15 mouse cellular contexts compared by ENCODE assay signal in the genomic region with DNA sequence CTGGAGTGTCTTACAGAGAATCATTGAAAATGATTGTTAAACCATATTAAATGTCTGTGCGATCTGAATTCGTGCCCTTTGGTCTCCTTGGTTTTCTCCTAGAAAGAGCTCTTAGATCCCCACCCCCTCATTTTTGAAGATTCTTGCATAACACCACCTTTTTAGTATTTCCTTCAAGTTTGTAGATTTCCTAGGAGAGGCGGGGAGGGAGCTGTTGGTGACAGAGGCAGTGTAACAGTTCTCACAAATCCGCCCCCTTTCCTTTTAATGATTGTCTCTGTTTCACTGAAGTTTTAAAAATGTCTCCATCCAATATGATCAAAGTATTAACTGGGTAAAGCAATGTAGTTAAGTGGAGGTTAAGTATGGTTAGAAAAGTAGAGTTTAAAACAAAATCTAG. TPM values are rescaled to one million over a fixed set of nuclear protein-coding genes. Genes with fewer than 3 reads are reported as not detected.
A peak's percentile ranks its signal among the peaks of the same experiment; 100 is the strongest.
DNase-seq lines count a peak whose midpoint lies in the region; ATAC-seq and TF ChIP-seq lines count a peak whose summit lies in the region.
"Had no signal": no experiment of that assay in that cellular context is flagged by ENCODE, and none has a peak within 500 bp of the region (broad histone marks: within the 10 kb centered on the region; RNA-seq: fewer than 3 reads in every experiment).

No protein-coding gene starts in this region.

- no peaks in the 10 kb centered on the region for H3K9me3 ChIP-seq in hindbrain, embryonic 13.5 days
- H3K9me3 ChIP-seq in hindbrain, embryonic 11.5 days (ENCODE audit: control insufficient read depth, low read length): no peaks in the 10 kb centered on the region
- no peaks in the 10 kb centered on the region for H3K9me3 ChIP-seq in stomach, embryonic 14.5 days (ENCODE audit: control insufficient read depth, low read depth, low read length)
- no peaks in the 10 kb centered on the region for H3K9me3 ChIP-seq in stomach, postnatal 0 days (ENCODE audit: control insufficient read depth, low read length)
- H3K9me3 ChIP-seq in forebrain, postnatal 0 days (ENCODE audit: low read length): no peaks in the 10 kb centered on the region
- H3K9me3 ChIP-seq: heart, embryonic 13.5 days had no signal

- no peak overlapping the region for H3K9ac ChIP-seq in hindbrain, embryonic 13.5 days
- no peak overlapping the region for H3K9ac ChIP-seq in hindbrain, embryonic 11.5 days (ENCODE audit: low read depth, low read length)
- no peak overlapping the region for H3K9ac ChIP-seq in stomach, embryonic 14.5 days (replicated peaks; ENCODE audit: low read depth, low read length)
- H3K9ac ChIP-seq in stomach, postnatal 0 days (ENCODE audit: low read length): no peak overlapping the region
- no peak overlapping the region for H3K9ac ChIP-seq in forebrain, postnatal 0 days
- H3K9ac ChIP-seq: heart, embryonic 13.5 days; lung, embryonic 14.5 days had no signal

- H3K4me2 ChIP-seq in hindbrain, embryonic 13.5 days: no peak overlapping the region
- H3K4me2 ChIP-seq in hindbrain, embryonic 11.5 days (replicated peaks; ENCODE audit: low read depth, low read length): no peak overlapping the region
- no peak overlapping the region for H3K4me2 ChIP-seq in stomach, embryonic 14.5 days (replicated peaks; ENCODE audit: low read depth, low read length)
- H3K4me2 ChIP-seq in stomach, postnatal 0 days (replicated peaks; ENCODE audit: low read depth): no peak overlapping the region
- no peak overlapping the region for H3K4me2 ChIP-seq in forebrain, postnatal 0 days (ENCODE audit: low read depth)
- H3K4me2 ChIP-seq: heart, embryonic 13.5 days; lung, embryonic 14.5 days had no signal

- peaks cover 95% of the 10 kb centered on the region for H3K4me1 ChIP-seq in hindbrain, embryonic 13.5 days (replicated peaks)
- peaks cover 37% of the 10 kb centered on the region for H3K4me1 ChIP-seq in hindbrain, embryonic 11.5 days (replicated peaks; ENCODE audit: control insufficient read depth, insufficient read depth, low read length)
- peaks cover 79% of the 10 kb centered on the region for H3K4me1 ChIP-seq in stomach, embryonic 14.5 days (ENCODE audit: control insufficient read depth, insufficient read depth, low read length)
- peaks cover 24% of the 10 kb centered on the region; the same call in 1 of the 2 replicates for H3K4me1 ChIP-seq in stomach, postnatal 0 days (replicated peaks; ENCODE audit: control insufficient read depth, insufficient read depth)
- peaks cover 65% of the 10 kb centered on the region for H3K4me1 ChIP-seq in forebrain, postnatal 0 days (ENCODE audit: insufficient read depth)

- no peak for DNase-seq in hindbrain, embryonic 11.5 days (ENCODE audit: low spot score)
- no peak for DNase-seq in stomach, postnatal 0 days (ENCODE audit: low spot score)
- DNase-seq in forebrain, postnatal 0 days: no peak
- peak; percentile 67 for DNase-seq in telencephalon, adult 2 months (ENCODE audit: low read depth, low spot score)
- DNase-seq in kidney, postnatal 14 days: no peak
- no peak for DNase-seq in thymus, postnatal 4 days
- DNase-seq: B cell, adult 2 months; kidney, adult 8-10 months; lung, embryonic 14.5 days; thymus, adult 2 months had no signal

- no peak for TF ChIP-seq EP300 in stomach, postnatal 0 days (optimal IDR thresholded peaks at IDR 0.05)

- TF ChIP-seq CTCF in stomach, postnatal 0 days (IDR thresholded peaks at IDR 0.05; ENCODE audit: low read depth): no peak
- TF ChIP-seq CTCF in forebrain, postnatal 0 days (IDR thresholded peaks at IDR 0.05; ENCODE audit: low read depth): no peak

- H3K27me3 ChIP-seq in hindbrain, embryonic 13.5 days: no peaks in the 10 kb centered on the region
- H3K27me3 ChIP-seq in hindbrain, embryonic 11.5 days (ENCODE audit: control insufficient read depth, insufficient read depth, low read length): no peaks in the 10 kb centered on the region
- no peaks in the 10 kb centered on the region for H3K27me3 ChIP-seq in stomach, embryonic 14.5 days (ENCODE audit: control insufficient read depth, insufficient read depth, low read length)
- no peaks in the 10 kb centered on the region for H3K27me3 ChIP-seq in stomach, postnatal 0 days (ENCODE audit: control insufficient read depth, insufficient read depth, low read length)
- H3K27me3 ChIP-seq in forebrain, postnatal 0 days (ENCODE audit: insufficient read depth, low read length): no peaks in the 10 kb centered on the region
- H3K27me3 ChIP-seq: heart, embryonic 13.5 days had no signal

- ATAC-seq in hindbrain, embryonic 13.5 days (ENCODE audit: low FRiP score): no peak
- ATAC-seq in hindbrain, embryonic 11.5 days (ENCODE audit: low FRiP score): no peak
- no peak for ATAC-seq in stomach, embryonic 14.5 days (ENCODE audit: insufficient number of reproducible peaks, insufficient read depth, low FRiP score, low read depth)
- no peak for ATAC-seq in stomach, postnatal 0 days (ENCODE audit: low FRiP score, low TSS enrichment)
- ATAC-seq in forebrain, postnatal 0 days: no peak

- H3K4me3 ChIP-seq in hindbrain, embryonic 13.5 days: no peak overlapping the region
- no peak overlapping the region for H3K4me3 ChIP-seq in hindbrain, embryonic 11.5 days (ENCODE audit: low read depth, low read length)
- no peak overlapping the region for H3K4me3 ChIP-seq in stomach, embryonic 14.5 days (ENCODE audit: low read depth, low read length)
- H3K4me3 ChIP-seq in stomach, postnatal 0 days (ENCODE audit: low read depth, low read length): no peak overlapping the region
- no peak overlapping the region for H3K4me3 ChIP-seq in forebrain, postnatal 0 days (ENCODE audit: low read depth, low read length)
- H3K4me3 ChIP-seq: heart, embryonic 13.5 days; myocyte had no signal

- H3K36me3 ChIP-seq in hindbrain, embryonic 13.5 days: no peaks in the 10 kb centered on the region
- no peaks in the 10 kb centered on the region for H3K36me3 ChIP-seq in hindbrain, embryonic 11.5 days (ENCODE audit: control insufficient read depth, insufficient read depth, low read length)
- H3K36me3 ChIP-seq in stomach, embryonic 14.5 days (ENCODE audit: control insufficient read depth, insufficient read depth, low read length): no peaks in the 10 kb centered on the region
- H3K36me3 ChIP-seq in stomach, postnatal 0 days (ENCODE audit: control insufficient read depth, insufficient read depth, low read length): no peaks in the 10 kb centered on the region
- no peaks in the 10 kb centered on the region for H3K36me3 ChIP-seq in forebrain, postnatal 0 days (ENCODE audit: insufficient read depth)
- H3K36me3 ChIP-seq: heart, embryonic 13.5 days had no signal

- WGBS in hindbrain, embryonic 13.5 days: 79% methylated on average over 4 of the region's 4 CpGs
- 68% methylated on average over 4 of the region's 4 CpGs for WGBS in hindbrain, embryonic 11.5 days
- WGBS in stomach, embryonic 14.5 days: 73% methylated on average over 4 of the region's 4 CpGs
- 71% methylated on average over 4 of the region's 4 CpGs for WGBS in stomach, postnatal 0 days
- 35% methylated on average over 4 of the region's 4 CpGs for WGBS in forebrain, postnatal 0 days

- H3K27ac ChIP-seq in hindbrain, embryonic 13.5 days: peak overlapping the region; percentile 79
- H3K27ac ChIP-seq in hindbrain, embryonic 11.5 days (ENCODE audit: low read depth, low read length): no peak overlapping the region
- peak overlapping the region; percentile 10; the same call in 1 of the 2 replicates for H3K27ac ChIP-seq in stomach, embryonic 14.5 days (ENCODE audit: low read length)
- no peak overlapping the region for H3K27ac ChIP-seq in stomach, postnatal 0 days (replicated peaks)
- peak overlapping the region; percentile 79; the same call in 1 of the 2 replicates for H3K27ac ChIP-seq in forebrain, postnatal 0 days (ENCODE audit: low read depth, low read length)
- H3K27ac ChIP-seq: macrophage had no signal

RNA-seq across cellular contexts. Expression of a gene that starts 45.7 kb away (rescaled TPM):
- polyA plus RNA-seq in hindbrain, embryonic 13.5 days (2015; fragmentation: Nextera tagmentation; extraction: Ambion mirVana): 47.3 and 52.6 TPM in 2 replicates
- polyA plus RNA-seq in hindbrain, embryonic 11.5 days (2014; fragmentation: Nextera tagmentation; extraction: Ambion mirVana): 42.3 and 68.2 TPM in 2 replicates
- 36.7 and 42.6 TPM in 2 replicates for polyA plus RNA-seq in stomach, embryonic 14.5 days (2014; fragmentation: Nextera tagmentation; extraction: Ambion mirVana)
- polyA plus RNA-seq in stomach, postnatal 0 days (2015; fragmentation: Nextera tagmentation; extraction: Ambion mirVana): 8.5 and 10.1 TPM in 2 replicates
- total RNA-seq in forebrain, postnatal 0 days (2014; rRNA removed): 201 and 241 TPM in 2 replicates
- 11.9 and 21.3 TPM in 2 replicates for polyA plus RNA-seq in forebrain, postnatal 0 days (2015; fragmentation: Nextera tagmentation; extraction: Ambion mirVana)

Comparison
In these comparisons a context has a peak if more than half of its experiments do, and no peak if none do; other contexts are left out.
1. H3K27ac ChIP-seq: peak in hindbrain, embryonic 13.5 days (single experiment), stomach, embryonic 14.5 days (single experiment) and forebrain, postnatal 0 days (single experiment); none in hindbrain, embryonic 11.5 days (single experiment) and stomach, postnatal 0 days (single experiment).